Mouse (Mus musculus) thymus, postnatal 36 days (tissue): Measurements from ENCODE around the gene Dhtkd1.
"Not testable (repeated sequence)": the region's sequence is repeated elsewhere in the genome, so short reads cannot be mapped to it uniquely, and the experiment has no call there.

Source experiments
- DNase-seq, 2 experiments: peaks; one replicate each; pipeline ENCODE4 v3.0.0; 2022; ENCODE audit warnings: mixed read lengths in 2 of 2

Dhtkd1 gene

DNA sequence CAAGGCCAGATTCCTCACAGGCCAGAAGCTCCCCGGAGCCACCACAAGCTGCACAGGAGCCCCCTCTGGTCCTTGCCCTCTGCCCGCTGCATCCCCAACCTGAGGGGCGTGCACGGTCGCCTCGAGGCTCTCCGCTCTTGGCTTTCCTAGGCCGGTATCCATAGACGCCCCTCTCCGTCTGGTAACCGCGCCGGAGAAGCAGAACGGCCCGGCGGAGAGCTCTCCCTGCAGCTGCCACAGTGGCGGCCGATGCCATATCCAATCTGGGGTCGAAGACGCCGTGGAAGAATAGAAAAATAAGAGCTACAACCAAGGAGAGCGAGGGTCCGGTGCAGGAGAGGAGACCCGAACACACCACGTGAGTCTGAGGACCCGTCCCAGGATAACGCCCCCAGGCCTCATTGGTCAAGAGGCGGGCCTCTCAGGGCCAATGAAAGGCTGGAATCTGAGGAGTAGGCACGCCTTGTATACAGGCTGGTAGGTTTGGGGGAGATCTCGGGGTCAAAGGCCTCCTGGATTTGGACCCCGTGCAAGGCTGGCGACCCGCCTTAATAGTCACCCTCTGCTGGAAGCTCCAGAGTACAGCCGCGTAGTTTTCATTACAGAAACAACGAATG is at the start of gene Dhtkd1:
Gene Dhtkd1 (minus strand): TSS at position 377 of the 617 bp plus-strand sequence.
- peak; percentile 31 to 50 for DNase-seq

DNA sequence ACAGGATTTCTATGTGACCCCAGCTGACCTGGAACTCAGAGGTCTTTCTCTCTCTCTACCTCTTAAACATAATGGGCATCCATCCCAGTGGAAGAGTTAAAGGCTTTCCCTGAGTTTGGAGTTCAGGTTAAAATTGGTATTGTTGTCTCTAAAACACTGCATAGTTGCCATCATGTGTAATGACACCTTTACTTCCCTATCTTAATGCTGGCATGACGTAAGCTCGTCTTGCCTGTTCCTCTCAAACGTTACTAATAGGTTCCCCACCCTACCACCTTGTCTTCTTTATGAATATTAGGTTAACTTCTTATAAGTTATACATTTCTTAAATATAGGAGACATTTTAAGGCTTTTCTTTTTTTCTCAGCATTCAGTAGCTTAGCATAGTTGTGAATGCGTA is 34.9 kb upstream of the Dhtkd1 start:
- DNase-seq = no peak

DNA sequence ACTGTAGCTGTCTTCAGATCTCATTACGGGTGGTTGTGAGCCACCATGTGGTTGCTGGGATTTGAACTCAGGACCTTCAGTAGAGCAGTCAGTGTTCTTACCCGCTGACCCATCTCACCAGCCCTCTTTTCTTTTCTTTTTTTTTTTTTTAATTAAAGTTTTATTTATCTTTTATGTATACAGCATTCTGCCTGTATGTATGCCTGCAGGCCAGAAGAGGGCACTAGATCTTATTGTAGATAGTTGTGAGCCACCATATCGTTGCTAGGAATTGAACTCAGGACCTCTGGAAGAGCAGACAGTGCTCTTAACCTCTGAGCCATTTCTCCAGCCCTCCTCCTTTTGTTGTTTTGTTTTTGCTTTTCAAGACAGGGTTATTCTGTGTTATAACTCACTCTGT is 28.0 kb upstream of the Dhtkd1 start:
- not testable (repeated sequence) for DNase-seq

DNA sequence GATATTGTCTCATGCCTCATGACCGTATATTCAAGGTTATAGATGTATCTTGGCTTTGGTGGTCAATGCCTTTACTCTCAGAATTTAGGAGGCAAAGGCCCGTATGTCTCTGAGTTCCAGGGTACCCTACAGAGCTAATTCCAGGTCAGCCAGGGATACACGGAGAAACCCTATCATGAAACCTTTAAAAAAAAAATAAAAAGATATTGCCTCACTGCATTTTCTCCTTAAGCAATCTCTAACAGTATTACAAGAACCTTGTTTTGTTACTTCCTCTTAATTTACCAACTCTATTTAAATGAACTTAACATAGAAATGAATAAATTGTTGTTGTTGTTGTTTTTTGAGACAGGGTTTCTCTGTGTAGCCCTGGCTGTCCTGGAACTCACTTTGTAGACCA is 23.4 kb upstream of the Dhtkd1 start:
- DNase-seq = no peak

DNA sequence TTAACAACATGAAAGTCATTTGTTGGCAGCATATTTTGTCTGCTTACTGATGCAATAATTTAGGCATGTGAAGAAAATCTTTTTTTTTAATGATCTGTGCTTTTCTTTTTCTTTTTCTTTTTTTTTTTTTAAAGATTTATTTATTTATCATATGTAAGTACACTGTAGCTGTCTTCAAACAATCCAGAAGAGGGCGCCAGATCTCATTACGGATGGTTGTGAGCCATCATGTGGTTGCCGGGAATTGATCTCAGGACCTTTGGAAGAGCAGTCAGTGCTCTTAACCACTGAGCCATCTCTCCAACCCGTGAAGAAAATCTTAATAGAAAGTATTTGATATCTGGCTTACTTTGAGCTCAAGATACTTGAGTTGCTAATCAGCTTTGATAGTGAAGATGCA is 21.1 kb upstream of the Dhtkd1 start:
- DNase-seq = not testable (repeated sequence)

DNA sequence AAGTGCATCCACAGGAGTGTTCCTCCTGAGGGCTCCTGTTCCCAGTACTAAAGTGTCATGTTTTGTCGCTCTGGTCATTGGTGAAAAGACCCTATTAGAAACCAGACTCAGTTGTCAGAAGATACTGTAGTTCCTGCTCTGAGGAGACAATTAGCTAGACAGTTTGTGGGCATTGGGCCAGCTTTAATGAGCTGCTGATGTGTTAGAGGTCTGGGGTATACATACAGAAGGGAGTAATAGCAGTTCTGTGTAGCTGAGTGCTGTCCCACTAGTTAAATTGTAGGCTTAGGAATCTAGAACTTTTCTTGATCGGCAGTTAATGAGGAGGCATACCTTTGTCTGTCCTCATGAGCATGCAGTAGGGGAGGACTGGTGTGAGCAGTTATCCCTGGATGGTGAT is 19.7 kb upstream of the Dhtkd1 start:
- DNase-seq = no peak

DNA sequence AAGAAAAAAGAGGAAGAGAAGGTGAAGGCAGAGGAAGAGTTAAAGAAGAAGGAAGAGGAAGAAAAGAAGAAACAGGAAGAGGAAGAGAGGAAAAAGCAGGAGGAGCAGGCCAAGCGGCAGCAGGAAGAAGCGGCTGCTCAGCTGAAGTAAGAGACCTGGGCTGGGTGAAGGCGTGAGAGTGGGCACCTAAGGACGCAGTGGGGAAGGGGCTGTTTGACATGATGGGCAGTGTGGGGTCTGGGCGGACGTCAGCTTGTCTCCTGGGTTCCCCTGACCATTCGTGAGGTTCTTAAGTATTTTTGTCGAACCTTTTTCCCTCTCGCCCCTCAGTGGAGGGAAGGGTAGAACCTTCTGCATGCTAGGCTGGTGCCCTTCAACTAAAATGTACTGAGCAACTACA is 15.1 kb upstream of the Dhtkd1 start:
- DNase-seq = peak in 1 of 2 experiments; percentile 10

DNA sequence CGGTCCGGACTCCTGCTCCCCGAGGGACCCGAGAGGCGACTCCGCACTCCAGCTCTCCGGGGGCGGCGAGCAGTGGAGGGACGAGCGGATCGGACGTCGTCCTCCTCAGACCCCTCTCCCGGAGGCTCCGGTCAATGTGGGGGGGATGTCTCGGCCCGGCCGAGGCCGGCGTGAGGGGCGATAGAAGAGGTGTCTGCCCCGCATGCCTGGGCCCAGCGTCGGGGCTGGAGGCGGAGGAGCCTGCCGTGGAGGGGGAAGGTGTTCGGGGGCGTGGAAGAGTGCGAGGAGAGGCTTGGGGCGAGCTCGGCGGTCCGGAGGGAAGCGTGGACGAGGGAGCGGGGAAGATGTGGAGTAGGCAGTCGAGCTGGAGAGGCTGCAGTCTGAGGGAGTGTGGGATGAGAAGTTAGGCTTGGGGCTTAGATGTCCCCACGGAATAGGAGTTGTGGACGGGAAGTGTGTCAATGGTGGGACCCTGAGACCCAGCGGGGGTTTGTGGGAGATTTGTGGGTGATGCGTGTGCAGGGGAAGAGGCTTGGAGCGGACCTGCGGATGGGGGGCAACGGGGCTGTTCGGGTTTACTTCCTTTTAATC is 9.1 kb upstream of the Dhtkd1 start:
- no peak for DNase-seq

DNA sequence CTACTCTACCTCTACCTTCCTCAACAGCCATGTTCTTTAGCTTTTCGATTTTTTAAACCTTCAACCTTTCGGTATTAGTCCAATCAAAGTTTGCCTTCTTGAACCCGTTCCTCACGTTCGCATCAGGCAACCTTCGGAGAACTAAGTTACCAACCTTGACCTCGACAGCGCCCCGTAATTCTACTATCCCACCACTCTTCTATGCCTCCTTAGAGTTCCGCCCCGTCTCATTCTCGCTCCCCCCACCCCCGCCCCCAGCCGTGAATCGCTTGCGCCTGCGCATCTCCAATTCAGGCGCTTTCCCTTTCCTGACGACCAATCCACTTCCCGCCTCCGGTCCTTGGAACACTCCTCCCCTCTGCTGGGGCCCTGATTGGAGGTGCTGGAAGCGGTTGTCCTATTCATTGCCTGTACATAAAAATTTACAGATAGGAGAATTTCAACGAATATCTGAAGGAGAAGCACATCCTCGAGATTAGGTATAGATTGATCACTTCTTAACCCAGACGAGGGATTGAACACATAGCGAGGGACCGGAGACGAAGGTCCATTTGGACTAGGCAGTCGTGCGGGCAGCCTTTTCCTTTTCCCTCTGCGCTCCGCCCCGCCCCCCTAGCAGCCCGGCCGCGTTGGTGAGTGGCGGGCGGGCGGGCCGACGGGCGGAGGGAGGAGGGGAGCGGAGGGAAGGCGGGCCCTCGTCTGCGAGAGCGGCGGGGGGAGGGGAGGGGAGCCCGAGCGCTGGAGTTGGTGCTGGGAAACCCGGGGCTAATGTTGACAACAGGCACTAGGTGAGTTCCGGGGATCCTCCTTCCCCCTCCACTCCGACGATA is 8.4 kb upstream of the Dhtkd1 start, which contains the start of gene Upf2:
Gene Upf2 (plus strand): TSS at position 704 of the 830 bp plus-strand sequence.
- DNase-seq = peak; percentile 94

DNA sequence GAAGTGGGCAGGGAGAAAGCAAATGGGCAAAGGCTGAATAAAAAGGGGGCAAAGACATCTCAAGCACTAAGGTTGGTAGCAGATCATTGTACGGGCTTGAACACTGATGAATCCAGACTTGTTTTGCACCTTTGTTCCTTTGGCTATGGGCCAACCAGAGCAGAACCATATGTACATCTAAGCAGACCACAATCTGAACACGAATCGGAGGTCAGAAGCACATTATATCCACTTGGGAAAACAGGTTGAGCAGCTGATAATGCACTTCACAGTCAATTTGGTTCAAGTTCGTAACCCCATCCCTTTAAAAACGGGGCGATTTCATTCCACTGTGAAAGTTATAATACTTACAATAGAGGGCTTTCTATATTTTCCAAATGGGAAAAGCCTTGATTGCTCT is 7.7 kb upstream of the Dhtkd1 start:
- DNase-seq = no peak

DNA sequence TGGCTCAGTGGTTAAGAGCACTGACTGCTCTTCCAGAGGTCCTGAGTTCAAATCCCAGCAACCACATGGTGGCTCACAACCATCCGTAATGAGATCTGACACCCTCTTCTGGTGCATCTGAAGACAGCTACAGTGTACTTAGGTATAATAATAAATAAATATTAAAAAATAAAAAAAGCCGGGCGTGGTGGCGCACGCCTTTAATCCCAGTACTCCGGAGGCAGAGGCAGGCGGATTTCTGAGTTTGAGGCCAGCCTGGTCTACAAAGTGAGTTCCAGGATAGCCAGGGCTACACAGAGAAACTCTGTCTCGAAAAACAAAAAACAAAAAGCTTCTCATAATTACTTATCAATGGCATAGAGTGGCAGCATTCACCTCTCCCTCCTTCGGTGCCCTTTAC is 7.2 kb upstream of the Dhtkd1 start:
- not testable (repeated sequence) for DNase-seq

DNA sequence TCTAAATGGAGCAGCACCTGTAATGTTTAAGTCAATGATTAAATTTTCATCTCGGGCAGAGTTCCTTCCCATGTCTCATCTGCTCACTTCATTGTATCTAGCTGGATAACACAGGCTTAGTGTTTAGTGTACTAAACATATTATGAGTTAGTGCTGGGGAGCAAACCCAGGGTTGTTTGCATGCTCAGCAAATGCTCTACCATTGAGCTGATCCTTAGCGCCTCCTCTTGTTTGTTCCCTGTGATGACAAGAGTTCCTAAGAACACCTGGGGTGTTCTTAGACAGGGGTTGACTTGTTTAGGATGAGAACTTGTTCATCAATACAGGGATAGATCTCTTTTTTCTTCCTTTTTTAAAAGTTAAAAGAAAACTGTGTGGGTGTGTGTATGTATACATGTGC is 6.4 kb upstream of the Dhtkd1 start:
- DNase-seq = no peak

DNA sequence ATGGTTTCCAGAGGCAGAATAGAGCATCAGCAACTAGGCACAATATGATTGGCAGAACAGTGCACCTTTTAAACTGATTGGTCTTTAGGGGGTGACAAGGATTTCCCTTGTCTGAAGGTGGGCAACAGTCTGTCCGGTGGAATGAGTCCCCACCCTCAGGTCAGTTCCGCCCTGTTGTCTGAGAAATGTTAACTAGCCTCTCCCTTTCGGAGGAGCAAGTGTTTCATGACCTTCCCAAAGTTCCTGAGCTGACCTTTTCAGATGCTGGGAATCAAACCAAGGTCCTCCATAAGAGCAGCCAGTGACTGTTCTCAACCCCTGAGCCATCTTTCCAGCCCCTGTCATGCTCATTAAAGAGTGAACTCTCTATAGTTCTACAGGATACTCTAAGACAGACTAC is 4.3 kb upstream of the Dhtkd1 start:
- DNase-seq = no peak

DNA sequence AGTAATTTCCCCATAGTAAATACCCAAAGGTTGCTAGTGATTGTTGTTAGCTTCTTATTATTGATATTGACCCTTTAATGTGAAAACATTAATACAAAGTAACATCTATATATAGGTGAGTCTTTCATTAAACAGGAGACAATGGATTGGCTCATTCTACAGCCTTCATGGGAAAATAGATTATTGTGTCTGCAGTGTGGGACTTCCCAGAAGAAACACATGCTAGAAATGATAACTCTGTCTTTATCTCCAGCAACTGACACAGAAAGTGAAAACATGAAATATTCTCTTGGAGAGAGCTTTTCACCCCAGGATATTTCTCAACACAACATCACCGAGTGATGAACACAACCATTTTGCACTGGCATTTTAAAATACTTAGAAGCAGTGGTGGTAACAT is 3.0 kb upstream of the Dhtkd1 start:
- no peak for DNase-seq

DNA sequence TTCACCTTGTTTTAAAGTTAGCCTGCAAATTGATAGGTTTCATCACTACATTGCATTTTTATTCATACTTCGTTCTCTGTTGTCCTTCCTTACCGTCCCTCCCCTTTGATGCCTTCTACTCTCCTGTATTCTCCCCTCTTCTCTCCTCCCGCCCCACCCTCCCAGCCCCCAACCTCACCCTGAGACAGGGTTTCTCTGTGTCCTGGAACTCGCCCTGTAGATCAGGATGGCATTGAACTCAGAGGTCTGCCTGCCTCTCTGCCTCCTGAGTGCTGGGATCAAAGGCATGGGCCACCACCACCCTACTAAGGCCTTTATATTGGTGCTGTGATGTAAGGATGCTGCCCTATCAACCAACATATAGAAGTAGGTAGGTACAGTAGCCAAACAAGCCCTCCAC is 479 bp upstream of the Dhtkd1 start:
- DNase-seq = no peak

DNA sequence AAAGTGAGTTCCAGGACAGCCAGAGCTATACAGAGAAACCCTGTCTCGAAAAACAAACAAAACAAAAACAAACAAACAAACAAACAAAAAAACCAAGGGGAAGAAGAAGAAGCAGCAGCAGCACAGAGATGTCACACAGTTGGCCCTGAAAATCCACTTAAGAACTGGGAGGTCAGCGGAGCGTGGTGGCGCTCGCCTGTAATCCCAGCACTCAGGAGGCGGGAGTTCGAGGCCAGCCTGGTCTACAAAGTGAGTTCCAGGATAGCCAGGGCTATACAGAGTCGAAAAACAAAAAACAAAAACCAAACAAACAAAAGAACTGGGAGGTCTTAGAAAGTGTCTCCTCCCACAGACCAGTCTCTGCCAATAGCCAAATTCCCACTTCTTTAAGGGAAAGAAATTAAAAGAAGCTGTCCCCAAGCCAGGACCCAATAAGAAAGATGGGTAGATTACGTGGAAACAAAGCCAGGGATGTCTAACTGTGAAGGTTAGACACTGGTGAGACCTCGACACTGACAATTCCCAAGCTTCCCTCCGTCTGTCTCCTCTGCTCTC is 654 bp downstream of the Dhtkd1 start:
- DNase-seq = no peak

DNA sequence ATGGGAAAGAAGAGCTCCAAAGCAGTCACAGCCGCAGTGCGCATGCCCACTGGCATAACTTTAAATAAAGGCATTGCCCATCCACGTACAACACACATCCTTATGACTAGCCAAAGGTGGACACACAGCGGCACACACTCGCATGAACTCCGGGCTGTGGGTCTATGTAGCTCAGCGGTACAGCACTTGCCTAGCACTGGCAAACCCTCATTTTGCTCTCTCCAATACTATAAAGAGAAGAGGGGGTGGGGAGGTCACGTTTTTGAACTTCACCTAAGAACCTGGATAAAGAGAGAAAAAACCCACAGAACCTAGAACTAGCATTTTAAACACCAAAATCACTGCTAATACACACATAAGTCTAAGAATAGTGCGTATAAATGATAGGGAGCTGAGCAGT is 1.7 kb downstream of the Dhtkd1 start:
- DNase-seq = no peak

DNA sequence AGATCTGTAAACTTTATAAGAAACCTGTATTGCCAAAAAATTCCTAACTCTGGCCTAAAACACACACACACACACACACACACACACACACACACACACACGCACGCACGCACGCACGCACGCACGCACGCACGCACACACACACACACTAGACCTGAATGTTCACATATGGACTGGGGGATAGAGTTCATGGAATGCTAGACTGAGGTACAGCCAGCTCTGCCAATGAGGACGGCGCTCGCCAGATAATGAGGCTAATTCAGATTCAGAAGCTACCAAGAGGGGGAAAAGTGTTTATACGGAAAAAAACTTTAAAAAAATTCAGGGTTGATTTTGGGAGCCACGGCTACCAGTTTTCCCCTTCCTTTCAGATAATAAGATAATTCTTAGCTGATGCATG is 2.7 kb downstream of the Dhtkd1 start:
- no peak for DNase-seq

DNA sequence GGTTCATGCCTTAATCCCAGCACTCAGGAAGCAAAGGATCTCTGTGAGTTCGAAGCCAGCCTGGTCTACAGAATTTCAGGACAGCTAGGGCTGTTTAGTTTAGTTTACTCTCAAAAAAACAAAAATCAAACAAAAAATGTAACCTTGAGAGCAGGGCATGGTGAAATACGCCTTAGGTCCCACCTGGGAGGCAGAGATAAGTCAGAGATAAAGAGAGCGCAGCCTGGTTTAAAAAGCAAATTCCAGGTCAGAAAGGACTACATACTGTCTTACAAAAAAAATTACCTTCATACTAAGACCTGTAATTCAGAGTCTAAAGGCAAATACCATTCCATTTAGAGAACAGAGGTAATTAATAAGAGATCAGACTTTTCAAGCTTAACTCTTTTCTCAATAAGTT is 3.3 kb downstream of the Dhtkd1 start:
- no peak for DNase-seq

DNA sequence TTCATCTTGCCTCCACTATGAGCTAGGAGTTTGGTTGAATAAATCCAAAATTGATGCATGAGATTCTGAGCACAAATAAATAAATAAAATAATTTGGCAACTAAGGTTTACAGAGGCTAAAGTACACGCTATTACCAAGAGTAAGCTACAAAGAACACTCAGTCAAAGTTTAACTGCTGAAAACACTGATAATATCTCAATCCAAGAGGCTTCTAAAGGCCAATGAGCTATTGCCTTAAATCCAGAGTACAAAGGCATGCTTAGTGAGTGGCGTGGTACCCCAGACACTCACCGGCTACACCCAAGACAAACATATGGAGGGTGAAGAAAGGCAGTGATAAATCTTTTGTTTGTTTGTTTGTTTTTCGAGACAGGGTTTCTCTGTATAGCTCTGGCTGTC is 6.0 kb downstream of the Dhtkd1 start:
- DNase-seq = no peak

DNA sequence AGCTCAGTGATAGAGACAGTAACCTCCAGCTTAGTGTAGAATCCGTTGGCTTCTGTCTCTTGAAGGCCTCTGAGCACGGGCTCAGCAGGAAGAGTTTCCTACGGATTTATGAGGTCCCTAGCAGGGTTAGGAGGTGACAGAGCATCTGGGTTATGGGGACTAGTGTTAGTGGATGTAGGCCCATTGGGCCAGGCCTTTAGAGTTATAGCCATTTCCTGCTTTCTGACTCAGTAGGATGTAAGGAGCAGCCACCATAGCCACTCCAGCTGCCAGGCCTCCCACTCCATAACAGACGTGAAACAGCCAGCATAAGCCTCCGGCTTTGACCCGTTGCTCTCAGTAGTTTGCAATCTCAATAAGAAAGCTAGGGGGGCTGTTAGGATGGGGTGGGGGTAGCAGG is 6.5 kb downstream of the Dhtkd1 start:
- no peak for DNase-seq

DNA sequence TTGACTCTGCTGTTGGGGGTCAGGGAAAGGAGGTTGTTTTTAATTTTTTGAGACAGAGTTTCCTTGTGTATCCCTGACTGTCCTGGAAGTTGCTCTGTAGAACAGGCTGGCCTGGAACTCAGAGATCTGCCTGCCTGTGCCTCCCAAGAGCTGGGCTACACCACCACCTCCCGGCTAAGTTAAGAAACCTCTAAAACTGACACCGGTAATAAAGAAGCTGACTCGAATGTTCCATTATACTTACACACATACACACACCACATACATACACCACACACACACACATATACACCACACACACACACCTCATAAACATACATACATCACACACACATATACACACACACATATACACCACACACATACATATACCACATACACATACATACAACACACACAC is 7.7 kb downstream of the Dhtkd1 start:
- DNase-seq = no peak

DNA sequence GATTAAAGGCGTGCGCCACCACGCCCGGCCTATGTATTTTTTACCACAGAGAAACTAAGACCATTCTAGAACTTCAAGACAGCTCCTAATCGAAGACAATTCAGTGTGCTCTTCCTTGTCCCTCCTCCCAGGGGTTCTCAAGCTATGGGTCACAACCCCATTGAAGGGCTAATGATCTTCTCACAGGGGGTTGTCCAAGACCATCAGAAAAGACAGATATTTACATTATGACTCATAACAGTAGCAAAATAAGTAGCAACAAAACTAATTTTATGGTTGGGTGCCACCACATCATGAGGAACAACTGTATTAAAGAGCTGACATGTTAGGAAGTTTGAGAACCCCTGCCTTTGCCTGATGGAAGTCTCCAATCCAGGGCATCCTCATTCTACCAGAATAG is 10.7 kb downstream of the Dhtkd1 start:
- DNase-seq = no peak
